Mouse (Mus musculus) heart, embryonic 13.5 days (tissue): ENCODE data around the gene Klc4. TPM values are rescaled to one million over a fixed set of nuclear protein-coding genes. Genes with fewer than 3 reads are reported as not detected.

Source experiments
- ATAC-seq: fragments of 200-750 bp; cut with Nextera tagmentation; 2 replicates; pipeline ENCODE4 v1.8.0; 2017; ENCODE audit warnings: moderate TSS enrichment; ENCODE audit not compliant: insufficient number of reproducible peaks, low FRiP score, low TSS enrichment; ENCODE audit errors: extremely low read depth
- H3K27ac ChIP-seq: fragments of 300-500 bp; sonication (generic); replicated peaks from 2 replicates; pipeline ENCODE4 v1.5.1; 2015; ENCODE audit warnings: moderate library complexity, mild to moderate bottlenecking, inconsistent platforms
- H3K27me3 ChIP-seq: fragments of 300-500 bp; sonication (generic); replicated peaks from 2 replicates; pipeline ENCODE4 v1.6.1; 2015; ENCODE audit warnings: mild to moderate bottlenecking, inconsistent platforms
- H3K36me3 ChIP-seq: fragments of 300-500 bp; sonication (generic); 2 replicates; pipeline ENCODE4 v1.6.1; 2015; ENCODE audit warnings: mild to moderate bottlenecking, inconsistent platforms
- H3K4me1 ChIP-seq: fragments of 300-500 bp; sonication (generic); 2 replicates; pipeline ENCODE4 v1.6.1; 2015; ENCODE audit warnings: inconsistent platforms
- H3K4me2 ChIP-seq: fragments of 300-500 bp; sonication (generic); 2 replicates; pipeline ENCODE4 v1.6.1; 2015; ENCODE audit warnings: inconsistent platforms, mild to moderate bottlenecking, moderate library complexity
- H3K4me3 ChIP-seq: fragments of 300-500 bp; sonication (generic); 2 replicates; pipeline ENCODE4 v1.5.1; 2015; ENCODE audit warnings: moderate library complexity, mild to moderate bottlenecking, inconsistent platforms
- H3K9ac ChIP-seq: fragments of 300-500 bp; sonication (generic); 2 replicates; pipeline ENCODE4 v1.6.1; 2015; ENCODE audit warnings: inconsistent platforms, mild to moderate bottlenecking, moderate library complexity
- H3K9me3 ChIP-seq: fragments of 300-500 bp; sonication (generic); 2 replicates; pipeline ENCODE4 v1.6.1; 2016; ENCODE audit warnings: inconsistent platforms
- WGBS: fragments of 180-500 bp; shearing (Covaris S2); methylation state at CpG from one replicate; pipeline ENCODE4 v1.1.7; 2015; ENCODE audit warnings: mixed read lengths; 5-methylcytosine and 5-hydroxymethylcytosine counted together
- polyA plus RNA-seq: library from polyadenylated mRNA; unstranded; fragments of >200 nt; fragmentation: Nextera tagmentation; extraction: Ambion mirVana; gene quantifications from 2 replicates; pipeline ENCODE4 v1.2.1, GENCODE M21; 2015

Klc4 gene
- polyA plus RNA-seq, 1 experiment from 2014 or later: 18.6 TPM

GRCm38 (mm10) chr17:46629685-46630441 is 16.0 kb downstream of the Klc4 start:
- H3K4me3 ChIP-seq: peak overlapping the region; percentile 74
- H3K9me3 ChIP-seq: no peaks in the 10 kb centered on the region
- peak overlapping the region; percentile 94 for H3K9ac ChIP-seq
- H3K27me3 ChIP-seq: no peaks in the 10 kb centered on the region
- peak overlapping the region; percentile 93 for H3K27ac ChIP-seq
- H3K4me2 ChIP-seq: peak overlapping the region; percentile 86
- ATAC-seq: no peak
- H3K4me1 ChIP-seq: peaks cover 51% of the 10 kb centered on the region
- WGBS: 10% methylated on average over 12 of the region's 12 CpGs
- peaks cover 39% of the 10 kb centered on the region for H3K36me3 ChIP-seq

- Histone ChIP-seq H3K27ac (peak within 1 kb of the TSS; percentile 93), H3K36me3 (peaks cover 32% of the 10 kb centered on the region), H3K27me3 (no peaks in the 10 kb centered on the region), H3K9me3 (no peaks in the 10 kb centered on the region), H3K4me1 (peaks cover 59% of the 10 kb centered on the region), H3K9ac (peak within 1 kb of the TSS; percentile 94), H3K4me3 (peak within 1 kb of the TSS; percentile 74), H3K4me2 (peak within 1 kb of the TSS; percentile 86)
- under 1% methylated on average over 81 of the region's 90 CpGs for WGBS
- peak; percentile 67 for ATAC-seq
Measured at GRCm38 (mm10) chr17:46628791-46629684, 16.8 kb downstream of the Klc4 start, which contains the start of gene Ptk7. Gene Ptk7 (minus strand): TSS chr17:46629504.

- Histone ChIP-seq H3K27me3 (no peaks in the 10 kb centered on the region), H3K27ac (peak overlapping the region; percentile 93), H3K4me1 (peaks cover 66% of the 10 kb centered on the region), H3K9me3 (no peaks in the 10 kb centered on the region), H3K4me2 (peak overlapping the region; percentile 86), H3K36me3 (peaks cover 26% of the 10 kb centered on the region), H3K4me3 (peak overlapping the region; percentile 74), H3K9ac (peak overlapping the region; percentile 94)
- no peak for ATAC-seq
- WGBS: 0% methylated on average over 13 of the region's 13 CpGs
Measured at GRCm38 (mm10) chr17:46628471-46628790, 17.4 kb downstream of the Klc4 start.

GRCm38 (mm10) chr17:46627409-46627808 is 18.4 kb downstream of the Klc4 start:
- no peak for ATAC-seq
- 45% methylated on average over 6 of the region's 6 CpGs for WGBS
- peaks cover 76% of the 10 kb centered on the region for H3K4me1 ChIP-seq
- no peaks in the 10 kb centered on the region for H3K9me3 ChIP-seq
- no peaks in the 10 kb centered on the region for H3K27me3 ChIP-seq
- H3K9ac ChIP-seq: peak overlapping the region; percentile 94
- H3K36me3 ChIP-seq: peaks cover 16% of the 10 kb centered on the region
- peak overlapping the region; percentile 74 for H3K4me3 ChIP-seq
- 0 out of 2 replicates have a peak overlapping the region, but pooled peaks have one; percentile 93 for H3K27ac ChIP-seq
- peak overlapping the region; percentile 86 for H3K4me2 ChIP-seq

GRCm38 (mm10) chr17:46624598-46624997 is 21.2 kb downstream of the Klc4 start:
- Histone ChIP-seq H3K9me3 (no peaks in the 10 kb centered on the region), H3K4me1 (peaks cover 87% of the 10 kb centered on the region), H3K27ac (peak overlapping the region; percentile 86), H3K36me3 (no peaks in the 10 kb centered on the region), H3K4me2 (peak overlapping the region; percentile 63), H3K27me3 (no peaks in the 10 kb centered on the region), H3K9ac (peak overlapping the region; percentile 76), H3K4me3 (peak overlapping the region; percentile 24)
- ATAC-seq: no peak
- 47% methylated on average over 12 of the region's 12 CpGs for WGBS

GRCm38 (mm10) chr17:46623819-46624557 is 21.8 kb downstream of the Klc4 start:
- no peaks in the 10 kb centered on the region for H3K27me3 ChIP-seq
- peak overlapping the region; percentile 24 for H3K4me3 ChIP-seq
- H3K27ac ChIP-seq: peak overlapping the region; percentile 86
- H3K9ac ChIP-seq: peak overlapping the region; percentile 76
- 9% methylated on average over 10 of the region's 10 CpGs for WGBS
- peaks cover 92% of the 10 kb centered on the region for H3K4me1 ChIP-seq
- no peaks in the 10 kb centered on the region for H3K36me3 ChIP-seq
- no peaks in the 10 kb centered on the region for H3K9me3 ChIP-seq
- peak overlapping the region; percentile 63 for H3K4me2 ChIP-seq
- ATAC-seq: no peak

GRCm38 (mm10) chr17:46622269-46622668 is 23.6 kb downstream of the Klc4 start:
- no peaks in the 10 kb centered on the region for H3K27me3 ChIP-seq
- H3K4me1 ChIP-seq: peaks cover 99% of the 10 kb centered on the region
- H3K4me3 ChIP-seq: no peak overlapping the region
- no peaks in the 10 kb centered on the region for H3K9me3 ChIP-seq
- H3K9ac ChIP-seq: peak overlapping the region; percentile 53
- no peaks in the 10 kb centered on the region for H3K36me3 ChIP-seq
- ATAC-seq: no peak
- H3K27ac ChIP-seq: peak overlapping the region; percentile 95
- WGBS: 40% methylated on average over 11 of the region's 11 CpGs
- peak overlapping the region; percentile 63 for H3K4me2 ChIP-seq

- Histone ChIP-seq H3K4me1 (peaks cover 99% of the 10 kb centered on the region), H3K9ac (peak overlapping the region; percentile 71), H3K4me2 (peak overlapping the region; percentile 63), H3K27me3 (no peaks in the 10 kb centered on the region), H3K9me3 (no peaks in the 10 kb centered on the region), H3K36me3 (no peaks in the 10 kb centered on the region), H3K4me3 (peak overlapping the region; percentile 31), H3K27ac (peak overlapping the region; percentile 95)
- WGBS: 27% methylated on average over 15 of the region's 15 CpGs
- ATAC-seq: no peak
Measured at GRCm38 (mm10) chr17:46621324-46621723, 24.5 kb downstream of the Klc4 start.

GRCm38 (mm10) chr17:46619683-46620357 is 26.0 kb downstream of the Klc4 start:
- 28% methylated on average over 16 of the region's 16 CpGs for WGBS
- Histone ChIP-seq H3K9ac (peak overlapping the region; percentile 80), H3K27me3 (no peaks in the 10 kb centered on the region), H3K27ac (peak overlapping the region; percentile 95), H3K4me2 (peak overlapping the region; percentile 64), H3K4me1 (peaks cover 91% of the 10 kb centered on the region), H3K36me3 (no peaks in the 10 kb centered on the region), H3K9me3 (no peaks in the 10 kb centered on the region), H3K4me3 (peak overlapping the region; percentile 32; the same call in 1 of the 2 replicates)
- no peak for ATAC-seq

GRCm38 (mm10) chr17:46618769-46619682 is 26.8 kb downstream of the Klc4 start:
- H3K9ac ChIP-seq: peak overlapping the region; percentile 80
- WGBS: 13% methylated on average over 27 of the region's 27 CpGs
- no peaks in the 10 kb centered on the region for H3K36me3 ChIP-seq
- H3K27me3 ChIP-seq: no peaks in the 10 kb centered on the region
- H3K9me3 ChIP-seq: no peaks in the 10 kb centered on the region
- peak overlapping the region; percentile 64 for H3K4me2 ChIP-seq
- no peak for ATAC-seq
- peak overlapping the region; percentile 32 for H3K4me3 ChIP-seq
- peak overlapping the region; percentile 95 for H3K27ac ChIP-seq
- H3K4me1 ChIP-seq: peaks cover 91% of the 10 kb centered on the region
